Mouse (Mus musculus) urinary bladder, adult 2 months (tissue): ENCODE results near the gene Asphd1. TPM values are rescaled to one million over a fixed set of nuclear protein-coding genes. Genes with fewer than 3 reads are reported as not detected.

Experiments used
- DNase-seq: peaks from one replicate; pipeline ENCODE4 v3.0.0; 2022; ENCODE audit warnings: low spot score
- polyA plus RNA-seq: library from polyadenylated mRNA; depleted of rRNA; stranded (reverse); fragments of >200 nt; gene quantifications from 2 replicates; pipeline ENCODE4 v1.2.3, GENCODE M21; 2012; rRNA removed

The Asphd1 gene
- polyA plus RNA-seq, 1 experiment, result not detected

DNA sequence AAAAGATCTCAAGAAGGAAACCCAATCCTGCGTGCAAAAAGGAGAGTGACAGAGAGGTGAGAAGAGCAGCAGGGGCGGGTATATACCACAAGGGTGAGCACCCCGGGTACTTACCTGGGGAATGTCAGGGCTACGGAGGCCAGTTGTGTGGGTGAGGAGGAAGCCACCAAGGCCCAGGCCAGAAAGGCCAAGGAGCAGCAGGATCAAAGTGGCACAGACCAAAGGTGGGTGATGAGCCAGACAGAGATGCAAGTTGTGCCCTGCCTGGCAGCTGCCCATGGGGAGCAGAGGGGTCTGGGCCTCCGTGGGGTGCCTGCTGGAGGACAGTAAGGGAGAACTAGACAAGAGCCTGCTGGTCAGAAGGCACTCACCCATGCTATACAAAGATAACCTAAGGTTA, 52.5 kb downstream of the Asphd1 start:
- no peak for DNase-seq

Other genes with a start within 250 kb of the Asphd1 start
- 34.8 and 39.4 TPM in 2 replicates for gene Coro1a, start 241.8 kb downstream of the Asphd1 start, polyA plus RNA-seq
- gene Mapk3, start 190.0 kb downstream of the Asphd1 start, polyA plus RNA-seq, result 214 TPM in 2 replicates
- 15.7 and 28.5 TPM in 2 replicates for gene Gdpd3, start 183.2 kb downstream of the Asphd1 start, polyA plus RNA-seq
- 188 and 213 TPM in 2 replicates for gene Ypel3, start 172.6 kb downstream of the Asphd1 start, polyA plus RNA-seq
- 1.3 and 1.4 TPM in 2 replicates for gene Tbx6, start 168.1 kb downstream of the Asphd1 start, polyA plus RNA-seq
- gene Ppp4c, start 157.1 kb downstream of the Asphd1 start, polyA plus RNA-seq, result 106 and 121 TPM in 2 replicates
- 2.4 and 2.9 TPM in 2 replicates for gene Fam57b, start 151.9 kb downstream of the Asphd1 start, polyA plus RNA-seq
- gene 4930451I11Rik, start 117.9 kb downstream of the Asphd1 start, polyA plus RNA-seq, result not detected in 2 replicates
- gene Doc2a, start 102.2 kb downstream of the Asphd1 start, polyA plus RNA-seq, result not detected in 2 replicates
- gene Hirip3, start 87.6 kb downstream of the Asphd1 start, polyA plus RNA-seq, result 18.0 and 21.0 TPM in 2 replicates
- 42.3 and 46.0 TPM in 2 replicates for gene Ino80e, start 87.2 kb downstream of the Asphd1 start, polyA plus RNA-seq
- gene Taok2, start 64.9 kb downstream of the Asphd1 start, polyA plus RNA-seq, result 55.8 and 65.4 TPM in 2 replicates
- 41.3 and 46.0 TPM in 2 replicates for gene Tmem219, start 26.7 kb downstream of the Asphd1 start, polyA plus RNA-seq
- 16.3 and 16.4 TPM in 2 replicates for gene Kctd13, start 20.7 kb downstream of the Asphd1 start, polyA plus RNA-seq
- 0.65 and 0.72 TPM in 2 replicates for gene Sez6l2, start 981 bp upstream of the Asphd1 start, polyA plus RNA-seq
- 118 and 119 TPM in 2 replicates for gene Cdipt, start 26.3 kb upstream of the Asphd1 start, polyA plus RNA-seq
- gene Cdiptos, start 26.5 kb upstream of the Asphd1 start, polyA plus RNA-seq, result 2.2 and 2.7 TPM in 2 replicates
- 46.2 and 52.7 TPM in 2 replicates for gene Mvp, start 65.0 kb upstream of the Asphd1 start, polyA plus RNA-seq
- 2.8 and 3.2 TPM in 2 replicates for gene Pagr1b, start 66.9 kb upstream of the Asphd1 start, polyA plus RNA-seq
- gene Pagr1a, start 67.8 kb upstream of the Asphd1 start, polyA plus RNA-seq, result 16.4 and 18.2 TPM in 2 replicates
- 66.3 and 76.5 TPM in 2 replicates for gene Gm42742, start 71.5 kb upstream of the Asphd1 start, polyA plus RNA-seq
- gene Prrt2, start 71.6 kb upstream of the Asphd1 start, polyA plus RNA-seq, result 9.7 and 10.2 TPM in 2 replicates
- gene Maz, start 77.5 kb upstream of the Asphd1 start, polyA plus RNA-seq, result 72.0 and 72.5 TPM in 2 replicates
- 2.3 and 2.7 TPM in 2 replicates for gene Kif22, start 92.9 kb upstream of the Asphd1 start, polyA plus RNA-seq
- gene Zg16, start 137.7 kb upstream of the Asphd1 start, polyA plus RNA-seq, result 0.15 and 0.34 TPM in 2 replicates
- gene AI467606, start 141.8 kb upstream of the Asphd1 start, polyA plus RNA-seq, result 4.4 and 6.0 TPM in 2 replicates
- gene Qprt, start 172.6 kb upstream of the Asphd1 start, polyA plus RNA-seq, result 0.80 and 0.81 TPM in 2 replicates
- 1.2 and 1.9 TPM in 2 replicates for gene Spn, start 188.2 kb upstream of the Asphd1 start, polyA plus RNA-seq
- 66.2 and 68.8 TPM in 2 replicates for gene Cd2bp2, start 246.5 kb upstream of the Asphd1 start, polyA plus RNA-seq